ENCODE assay signal across 27 mouse cellular contexts in genomic region chr11:57631805-57632485, GRCm38 (mm10). TPM values are rescaled to one million over a fixed set of nuclear protein-coding genes. Genes with fewer than 3 reads are reported as not detected.
DNase-seq lines count a peak whose midpoint lies in the region; ATAC-seq and TF ChIP-seq lines count a peak whose summit lies in the region.
"Had no signal": no experiment of that assay in that cellular context is flagged by ENCODE, and none has a peak within 500 bp of the region (broad histone marks: within the 10 kb centered on the region; RNA-seq: fewer than 3 reads in every experiment).

No protein-coding gene starts in this region.

- TF ChIP-seq POLR2A in limb, embryonic 14.5 days (IDR thresholded peaks at IDR 0.05; ENCODE audit: borderline replicate concordance, extremely low read depth, insufficient read depth, insufficient read length) = no peak

- H3K4me3 ChIP-seq in kidney, embryonic 15.5 days (replicated peaks) = no peak overlapping the region
- H3K4me3 ChIP-seq in limb, embryonic 14.5 days (replicated peaks; ENCODE audit: low read length) = no peak overlapping the region
- H3K4me3 ChIP-seq: embryonic facial prominence, embryonic 15.5 days; forebrain, embryonic 15.5 days; heart, embryonic 12.5 days; hindbrain, embryonic 12.5 days; neural tube, embryonic 15.5 days had no signal

- peak; percentile 14 for DNase-seq in gastrocnemius, postnatal 14 days
- DNase-seq in gastrocnemius, postnatal 10 days = no peak
- DNase-seq in kidney, adult 8-10 months = no peak
- peak; percentile 10 to 56 for DNase-seq in spleen, postnatal 4 days (ENCODE audit: low spot score in 2 of 2)
- DNase-seq in spleen, postnatal 36 days (ENCODE audit: low spot score in 2 of 2) = no peak
- no peak for DNase-seq in limb, embryonic 14.5 days (ENCODE audit: low spot score)
- DNase-seq: adrenal gland, adult 2 months; B cell, adult 2 months; cerebellum, adult 8-10 months; cerebellum, postnatal 36 days; embryo, embryonic 11 days; heart, postnatal 14 days; kidney, adult 18-20 months; layer of hippocampus, adult 9-11 months; right cerebral cortex, adult 18-20 months; right cerebral cortex, postnatal 4 days; thymus, postnatal 14 days had no signal

- 73% methylated on average over 7 of the region's 7 CpGs for WGBS in kidney, embryonic 15.5 days
- 57% methylated on average over 7 of the region's 7 CpGs for WGBS in limb, embryonic 14.5 days

- no peaks in the 10 kb centered on the region for H3K9me3 ChIP-seq in kidney, embryonic 15.5 days (replicated peaks)
- no peaks in the 10 kb centered on the region for H3K9me3 ChIP-seq in limb, embryonic 14.5 days (ENCODE audit: control insufficient read depth, low read length)
- H3K9me3 ChIP-seq: embryonic facial prominence, embryonic 15.5 days; forebrain, embryonic 15.5 days; heart, embryonic 12.5 days; hindbrain, embryonic 12.5 days; neural tube, embryonic 15.5 days had no signal

- H3K4me1 ChIP-seq in kidney, embryonic 15.5 days = peaks cover 28% of the 10 kb centered on the region
- H3K4me1 ChIP-seq in limb, embryonic 14.5 days (ENCODE audit: control insufficient read depth, insufficient read depth, low read length) = peaks cover 16% of the 10 kb centered on the region
- H3K4me1 ChIP-seq: neural tube, embryonic 15.5 days had no signal

- no peak overlapping the region for H3K9ac ChIP-seq in kidney, embryonic 15.5 days
- H3K9ac ChIP-seq in limb, embryonic 14.5 days (ENCODE audit: low read depth, low read length, severe bottlenecking) = no peak overlapping the region
- H3K9ac ChIP-seq: embryonic facial prominence, embryonic 15.5 days; forebrain, embryonic 15.5 days; heart, embryonic 12.5 days; hindbrain, embryonic 12.5 days; neural tube, embryonic 15.5 days had no signal

- ATAC-seq in kidney, embryonic 15.5 days (replicated peaks; ENCODE audit: low FRiP score) = no peak
- ATAC-seq in limb, embryonic 14.5 days (ENCODE audit: low FRiP score, low read depth) = peak; percentile 70
- ATAC-seq: forebrain, embryonic 15.5 days; lung, postnatal 0 days; Patski had no signal

- H3K27ac ChIP-seq in kidney, embryonic 15.5 days = 0 out of 2 replicates have a peak overlapping the region, but pooled peaks have one; percentile 22
- H3K27ac ChIP-seq in limb, embryonic 14.5 days (replicated peaks; ENCODE audit: low read depth, low read length) = 0 out of 2 replicates have a peak overlapping the region, but pooled peaks have one; percentile 19
- H3K27ac ChIP-seq: embryonic facial prominence, embryonic 15.5 days; forebrain, embryonic 15.5 days; hindbrain, embryonic 12.5 days; neural tube, embryonic 15.5 days had no signal

- intact Hi-C loops in gastrocnemius, postnatal 14 days (cut with DNase I; ENCODE audit: low total_unique reads) = no loop called here

- no peaks in the 10 kb centered on the region for H3K36me3 ChIP-seq in kidney, embryonic 15.5 days
- no peaks in the 10 kb centered on the region for H3K36me3 ChIP-seq in limb, embryonic 14.5 days (ENCODE audit: control insufficient read depth, insufficient read depth, low read length)
- H3K36me3 ChIP-seq: embryonic facial prominence, embryonic 15.5 days; forebrain, embryonic 15.5 days; G1E; heart, embryonic 12.5 days; hindbrain, embryonic 12.5 days; neural tube, embryonic 15.5 days had no signal

- no peak overlapping the region for H3K4me2 ChIP-seq in kidney, embryonic 15.5 days
- no peak overlapping the region for H3K4me2 ChIP-seq in limb, embryonic 14.5 days (replicated peaks; ENCODE audit: low read depth, low read length, severe bottlenecking)
- H3K4me2 ChIP-seq: embryonic facial prominence, embryonic 15.5 days; forebrain, embryonic 15.5 days; heart, embryonic 12.5 days; hindbrain, embryonic 12.5 days; midbrain, embryonic 11.5 days; neural tube, embryonic 15.5 days had no signal

- H3K27me3 ChIP-seq in kidney, embryonic 15.5 days = no peaks in the 10 kb centered on the region
- no peaks in the 10 kb centered on the region for H3K27me3 ChIP-seq in limb, embryonic 14.5 days (ENCODE audit: control insufficient read depth, insufficient read depth, low read length)
- H3K27me3 ChIP-seq: forebrain, embryonic 15.5 days; hindbrain, embryonic 12.5 days; neural tube, embryonic 15.5 days; Patski had no signal

RNA-seq across cellular contexts. Expression of gene Galnt10, which starts 13.3 kb away (rescaled TPM):
- total RNA-seq in gastrocnemius, postnatal 14 days (2021) = 10 to 100 TPM; 11.3 to 12.4 TPM
- total RNA-seq in gastrocnemius, postnatal 10 days (2021) = 10 to 100 TPM; 13.0 to 15.7 TPM
- polyA plus RNA-seq in kidney, embryonic 15.5 days (2015; fragmentation: Nextera tagmentation; extraction: Ambion mirVana) = 22.3 and 23.6 TPM in 2 replicates
- 26.5 and 30.3 TPM in 2 replicates for polyA plus RNA-seq in limb, embryonic 14.5 days (2012; rRNA removed)
- 24.4 and 27.5 TPM in 2 replicates for polyA plus RNA-seq in limb, embryonic 14.5 days (2014; fragmentation: Nextera tagmentation; extraction: Ambion mirVana)

Comparison
In these comparisons a context has a peak if more than half of its experiments do, and no peak if none do; other contexts are left out.
1. DNase-seq: peak in gastrocnemius, postnatal 14 days (single experiment) and spleen, postnatal 4 days (2 of 2); none in gastrocnemius, postnatal 10 days (single experiment), kidney, adult 8-10 months (0 of 2), spleen, postnatal 36 days (0 of 2) and limb, embryonic 14.5 days (single experiment).